Mouse (Mus musculus) adrenal gland, postnatal 25 days (tissue): ENCODE data around the gene Ppm1l. TPM values are rescaled to one million over a fixed set of nuclear protein-coding genes. Genes with fewer than 3 reads are reported as not detected.
A peak's percentile ranks its signal among the peaks of the same experiment; 100 is the strongest.

Experiments used
- DNase-seq: peaks from one replicate; pipeline ENCODE4 v3.0.0; 2021; ENCODE audit warnings: mixed read lengths
- total RNA-seq: library from RNA; stranded (reverse); gene quantifications from 2 replicates; pipeline ENCODE4 v1.2.3, GENCODE M21; 2021

Ppm1l gene
- total RNA-seq, 1 experiment from 2014 or later = 13.6 TPM

DNA sequence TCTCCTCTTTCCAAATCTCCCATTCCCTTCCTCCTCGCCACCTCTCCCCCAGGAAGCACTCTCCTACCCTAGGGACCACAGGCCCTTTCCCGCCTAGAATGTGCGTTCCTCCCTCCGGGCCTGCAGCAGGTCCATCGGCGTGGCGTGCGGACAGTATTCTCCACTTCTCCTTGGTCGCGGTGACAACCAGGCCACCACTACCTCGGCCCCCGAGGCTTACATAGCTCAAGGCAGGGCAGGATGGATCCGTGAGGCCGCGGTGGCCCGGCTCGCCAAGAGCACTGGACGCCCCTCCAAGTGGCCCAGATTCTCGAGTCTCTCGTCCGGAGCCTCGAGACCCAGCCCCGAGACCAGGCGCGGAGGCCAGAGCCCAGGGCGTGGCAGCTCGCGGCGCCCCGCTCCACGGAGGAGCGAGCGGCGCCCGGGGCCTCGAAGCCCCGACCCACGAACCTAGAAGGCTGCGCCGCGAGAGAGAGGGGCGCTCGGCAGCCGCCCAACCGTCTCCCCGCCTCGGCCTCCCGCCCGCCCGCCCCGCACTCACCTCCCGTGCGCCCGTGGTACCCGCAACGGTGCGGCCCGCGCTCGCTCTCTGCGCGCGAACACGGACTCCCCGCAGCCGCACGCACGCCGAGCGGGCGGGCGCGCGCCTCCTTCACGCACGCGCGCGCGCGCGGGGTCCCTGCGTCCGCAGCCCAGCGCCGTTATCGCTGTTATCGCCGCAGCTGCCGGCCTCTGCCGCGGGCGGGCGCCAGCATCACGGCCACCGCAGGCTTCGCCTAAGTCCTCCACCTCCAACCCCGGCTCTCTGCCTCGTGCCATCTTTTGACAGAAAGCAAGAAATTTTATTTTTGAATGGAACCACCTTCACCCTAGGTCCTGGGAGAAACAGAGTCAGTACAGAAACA, 281.9 kb downstream of the Ppm1l start, which contains the start of gene B3galnt1:
B3galnt1 (minus strand) TSS at position 700 of the 905 bp plus-strand sequence.
- peak; percentile 71 for DNase-seq

DNA sequence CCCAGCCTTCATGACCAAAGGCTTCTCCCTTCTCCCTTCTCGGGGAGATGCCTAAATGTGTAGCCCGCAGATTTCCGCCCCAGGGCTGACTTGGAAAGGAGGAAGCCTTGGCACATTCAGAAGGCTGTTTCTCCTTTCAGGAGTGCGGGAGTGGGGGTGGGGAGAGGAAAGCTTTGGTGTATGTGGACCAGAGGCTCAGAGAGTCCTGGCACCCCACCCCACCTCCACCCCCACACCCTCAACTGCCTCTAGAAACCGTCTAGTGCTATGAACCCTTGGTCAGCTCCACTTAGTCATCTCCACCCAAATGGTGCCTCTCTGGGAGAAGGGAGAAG, 282.5 kb downstream of the Ppm1l start:
- no peak for DNase-seq

GRCm38 (mm10) chr3:69606923-69607322, 290.3 kb downstream of the Ppm1l start:
- DNase-seq = no peak

DNA sequence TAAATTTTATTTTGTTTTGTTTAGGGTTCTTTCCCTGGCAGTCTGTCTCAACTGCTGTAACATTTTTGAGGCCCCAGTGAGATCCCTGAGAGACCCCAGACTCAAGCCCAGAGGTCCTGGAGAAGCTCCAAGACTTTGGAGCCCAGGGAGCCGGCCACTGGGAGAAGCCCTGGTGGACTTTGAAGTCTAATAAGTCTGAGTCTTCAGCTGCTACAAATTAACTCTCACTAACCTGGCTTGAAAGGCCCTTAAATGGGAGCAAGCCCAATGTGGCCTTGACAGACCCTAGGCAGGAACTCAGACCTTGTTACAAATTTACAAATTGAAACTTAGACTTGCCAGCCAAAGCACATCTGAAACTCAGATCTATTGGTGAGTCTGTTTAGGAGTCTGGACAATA, 290.8 kb downstream of the Ppm1l start:
- DNase-seq = no peak

- DNase-seq = no peak
Measured at GRCm38 (mm10) chr3:69607909-69608308, 291.2 kb downstream of the Ppm1l start.

Other genes starting within 250 kb of the Ppm1l start
- gene Kpna4, start 189.7 kb upstream of the Ppm1l start, total RNA-seq = 63.0 and 63.5 TPM in 2 replicates
- not detected in 2 replicates for gene Arl14, start 94.4 kb upstream of the Ppm1l start, total RNA-seq